ENCODE assay signal across 8 mouse cellular contexts in genomic region chr11:40469080-40469705, GRCm38 (mm10).
DNase-seq lines count a peak whose midpoint lies in the region; ATAC-seq and TF ChIP-seq lines count a peak whose summit lies in the region.

No protein-coding gene starts in this region.

- H3K27ac ChIP-seq in heart, postnatal 0 days (ENCODE audit: low read depth): no peak overlapping the region
- no peak overlapping the region for H3K27ac ChIP-seq in heart, embryonic 11.5 days (ENCODE audit: low read depth, low read length)
- no peak overlapping the region for H3K27ac ChIP-seq in forebrain, embryonic 13.5 days
- no peak overlapping the region for H3K27ac ChIP-seq in kidney, postnatal 0 days
- H3K27ac ChIP-seq in liver, postnatal 0 days (ENCODE audit: low read depth): no peak overlapping the region
- H3K27ac ChIP-seq in stomach, embryonic 15.5 days: no peak overlapping the region

- no peak overlapping the region for H3K4me3 ChIP-seq in heart, postnatal 0 days (ENCODE audit: low read depth, low read length)
- no peak overlapping the region for H3K4me3 ChIP-seq in heart, embryonic 11.5 days (ENCODE audit: low read depth, low read length)
- H3K4me3 ChIP-seq in forebrain, embryonic 13.5 days: no peak overlapping the region
- no peak overlapping the region for H3K4me3 ChIP-seq in kidney, postnatal 0 days (replicated peaks; ENCODE audit: low read depth, low read length)
- H3K4me3 ChIP-seq in liver, postnatal 0 days (ENCODE audit: low read depth, low read length): no peak overlapping the region
- H3K4me3 ChIP-seq in stomach, embryonic 15.5 days (replicated peaks): no peak overlapping the region

- no peaks in the 10 kb centered on the region for H3K9me3 ChIP-seq in heart, postnatal 0 days (replicated peaks; ENCODE audit: control insufficient read depth, low read length)
- no peaks in the 10 kb centered on the region for H3K9me3 ChIP-seq in heart, embryonic 11.5 days (replicated peaks; ENCODE audit: control insufficient read depth, low read length)
- no peaks in the 10 kb centered on the region for H3K9me3 ChIP-seq in forebrain, embryonic 13.5 days (replicated peaks)
- H3K9me3 ChIP-seq in kidney, postnatal 0 days (replicated peaks; ENCODE audit: low read length): no peaks in the 10 kb centered on the region
- no peaks in the 10 kb centered on the region for H3K9me3 ChIP-seq in liver, postnatal 0 days (ENCODE audit: low read length)
- no peaks in the 10 kb centered on the region for H3K9me3 ChIP-seq in stomach, embryonic 15.5 days

- TF ChIP-seq EP300 in heart, postnatal 0 days (IDR thresholded peaks at IDR 0.05; ENCODE audit: low read depth): no peak
- TF ChIP-seq EP300 in liver, postnatal 0 days (IDR thresholded peaks at IDR 0.05; ENCODE audit: low read depth): no peak

- ATAC-seq in heart, postnatal 0 days (ENCODE audit: insufficient read depth, low read depth): no peak
- ATAC-seq in heart, embryonic 11.5 days (replicated peaks; ENCODE audit: insufficient number of reproducible peaks, low FRiP score, low TSS enrichment): no peak
- ATAC-seq in forebrain, embryonic 13.5 days: peak; percentile 95
- ATAC-seq in kidney, postnatal 0 days (replicated peaks; ENCODE audit: low FRiP score, low read depth): peak; percentile 74; the same call in 1 of the 2 replicates
- ATAC-seq in liver, postnatal 0 days: no peak
- peak; percentile 58; the same call in 1 of the 2 replicates for ATAC-seq in stomach, embryonic 15.5 days (ENCODE audit: insufficient read depth, low FRiP score, low read depth)

- H3K36me3 ChIP-seq in heart, postnatal 0 days (replicated peaks; ENCODE audit: control insufficient read depth, insufficient read depth, low read length): no peaks in the 10 kb centered on the region
- H3K36me3 ChIP-seq in heart, embryonic 11.5 days (ENCODE audit: control insufficient read depth, insufficient read depth, low read length): no peaks in the 10 kb centered on the region
- H3K36me3 ChIP-seq in forebrain, embryonic 13.5 days (ENCODE audit: poor library complexity, severe bottlenecking): no peaks in the 10 kb centered on the region
- H3K36me3 ChIP-seq in kidney, postnatal 0 days (ENCODE audit: insufficient read depth, low read length): no peaks in the 10 kb centered on the region
- H3K36me3 ChIP-seq in liver, postnatal 0 days (replicated peaks; ENCODE audit: insufficient read depth, low read length): no peaks in the 10 kb centered on the region
- H3K36me3 ChIP-seq in stomach, embryonic 15.5 days: no peaks in the 10 kb centered on the region

- H3K27me3 ChIP-seq in heart, postnatal 0 days (ENCODE audit: control insufficient read depth, insufficient read depth, low read length): no peaks in the 10 kb centered on the region
- no peaks in the 10 kb centered on the region for H3K27me3 ChIP-seq in heart, embryonic 11.5 days (ENCODE audit: control insufficient read depth, insufficient read depth, low read length)
- H3K27me3 ChIP-seq in forebrain, embryonic 13.5 days: peaks cover 39% of the 10 kb centered on the region
- no peaks in the 10 kb centered on the region for H3K27me3 ChIP-seq in kidney, postnatal 0 days (ENCODE audit: insufficient read depth, low read length)
- no peaks in the 10 kb centered on the region for H3K27me3 ChIP-seq in liver, postnatal 0 days (ENCODE audit: insufficient read depth, low read length)
- no peaks in the 10 kb centered on the region for H3K27me3 ChIP-seq in stomach, embryonic 15.5 days (replicated peaks)

- H3K9ac ChIP-seq in heart, postnatal 0 days (replicated peaks; ENCODE audit: low read depth, low read length): no peak overlapping the region
- H3K9ac ChIP-seq in heart, embryonic 11.5 days (ENCODE audit: low read depth, low read length): no peak overlapping the region
- H3K9ac ChIP-seq in forebrain, embryonic 13.5 days: no peak overlapping the region
- no peak overlapping the region for H3K9ac ChIP-seq in kidney, postnatal 0 days (ENCODE audit: low read depth, low read length)
- H3K9ac ChIP-seq in liver, postnatal 0 days (replicated peaks): no peak overlapping the region
- H3K9ac ChIP-seq in stomach, embryonic 15.5 days: no peak overlapping the region

- H3K4me1 ChIP-seq in heart, postnatal 0 days (ENCODE audit: control insufficient read depth, insufficient read depth): no peaks in the 10 kb centered on the region
- no peaks in the 10 kb centered on the region for H3K4me1 ChIP-seq in heart, embryonic 11.5 days (ENCODE audit: control insufficient read depth, insufficient read depth, low read length)
- no peaks in the 10 kb centered on the region for H3K4me1 ChIP-seq in forebrain, embryonic 13.5 days
- H3K4me1 ChIP-seq in kidney, postnatal 0 days (replicated peaks; ENCODE audit: insufficient read depth, low read length): no peaks in the 10 kb centered on the region
- H3K4me1 ChIP-seq in liver, postnatal 0 days (ENCODE audit: insufficient read depth): no peaks in the 10 kb centered on the region
- H3K4me1 ChIP-seq in stomach, embryonic 15.5 days: no peaks in the 10 kb centered on the region

- WGBS in heart, postnatal 0 days: 25% methylated on average over 6 of the region's 6 CpGs
- 32% methylated on average over 6 of the region's 6 CpGs for WGBS in heart, embryonic 11.5 days (ENCODE audit: insufficient replicate concordance)
- WGBS in forebrain, embryonic 13.5 days: 13% methylated on average over 6 of the region's 6 CpGs
- WGBS in kidney, postnatal 0 days: 13% methylated on average over 6 of the region's 6 CpGs
- WGBS in liver, postnatal 0 days (ENCODE audit: insufficient replicate concordance): 30% methylated on average over 6 of the region's 6 CpGs
- WGBS in stomach, embryonic 15.5 days: 20% methylated on average over 6 of the region's 6 CpGs

- TF ChIP-seq CTCF in heart, postnatal 0 days (IDR thresholded peaks at IDR 0.05; ENCODE audit: low read depth): peak; percentile 52
- TF ChIP-seq CTCF in kidney, postnatal 0 days (IDR thresholded peaks at IDR 0.05; ENCODE audit: low read depth): peak; percentile 82
- TF ChIP-seq CTCF in liver, postnatal 0 days (IDR thresholded peaks at IDR 0.05; ENCODE audit: low read depth): peak; percentile 53

- peak; percentile 40 for DNase-seq in heart, postnatal 0 days (ENCODE audit: low spot score)
- peak; percentile 59 for DNase-seq in ZHBTc4 (ENCODE audit: low read depth, low spot score)
- DNase-seq in kidney, postnatal 0 days (ENCODE audit: low spot score): peak; percentile 75
- no peak for DNase-seq in liver, postnatal 0 days
- no peak for DNase-seq in gastrocnemius, postnatal 4 days (ENCODE audit: low spot score in 2 of 2)

- H3K4me2 ChIP-seq in heart, postnatal 0 days (ENCODE audit: low read depth, low read length): no peak overlapping the region
- H3K4me2 ChIP-seq in heart, embryonic 11.5 days: no peak overlapping the region
- H3K4me2 ChIP-seq in forebrain, embryonic 13.5 days: no peak overlapping the region
- H3K4me2 ChIP-seq in kidney, postnatal 0 days (ENCODE audit: low read length): no peak overlapping the region
- no peak overlapping the region for H3K4me2 ChIP-seq in liver, postnatal 0 days (ENCODE audit: low read depth, low read length)
- H3K4me2 ChIP-seq in stomach, embryonic 15.5 days: no peak overlapping the region

Comparison
In these comparisons a context has a peak if more than half of its experiments do, and no peak if none do; other contexts are left out.
1. ATAC-seq: peak in forebrain, embryonic 13.5 days (single experiment), kidney, postnatal 0 days (single experiment) and stomach, embryonic 15.5 days (single experiment); none in heart, postnatal 0 days (single experiment), heart, embryonic 11.5 days (single experiment) and liver, postnatal 0 days (single experiment).
2. DNase-seq: peak in heart, postnatal 0 days (single experiment), ZHBTc4 (single experiment) and kidney, postnatal 0 days (single experiment); none in liver, postnatal 0 days (single experiment) and gastrocnemius, postnatal 4 days (0 of 2).
3. Peak in every context shown above with its lines, with median percentiles within 50 percentile points of each other: CTCF ChIP-seq.